Mouse (Mus musculus): ENCODE results near the gene Srcin1.

- TF ChIP-seq CTCF (IDR thresholded peaks at IDR 0.05; ENCODE audit: control insufficient read depth, insufficient read depth, insufficient replicate concordance, low read depth, low read length) (no peak), POLR2A (IDR thresholded peaks at IDR 0.05; ENCODE audit: control insufficient read depth, low read depth, low read length) (no peak)
These were observed 31.2 kb upstream of the Srcin1 start for GRCm38 (mm10) chr11:97607056-97607725.

All from testis, adult 2 months (tissue).